Mouse (Mus musculus): ENCODE measurements around the gene Lima1.

- TF ChIP-seq CTCF (IDR thresholded peaks at IDR 0.05): no peak
- TF ChIP-seq EP300 (IDR thresholded peaks at IDR 0.05): no peak
Measured at GRCm38 (mm10) chr15:99865494-99865941, 9.7 kb downstream of the Lima1 start.
